Mouse (Mus musculus) skeletal muscle tissue, adult 2 months (tissue): ENCODE results near the gene Hecw2.

ENCODE experiments used
- DNase-seq: peaks from one replicate; pipeline ENCODE4 v3.0.0-alpha.2; 2012; ENCODE audit warnings: low read depth, low spot score

The Hecw2 gene

DNA sequence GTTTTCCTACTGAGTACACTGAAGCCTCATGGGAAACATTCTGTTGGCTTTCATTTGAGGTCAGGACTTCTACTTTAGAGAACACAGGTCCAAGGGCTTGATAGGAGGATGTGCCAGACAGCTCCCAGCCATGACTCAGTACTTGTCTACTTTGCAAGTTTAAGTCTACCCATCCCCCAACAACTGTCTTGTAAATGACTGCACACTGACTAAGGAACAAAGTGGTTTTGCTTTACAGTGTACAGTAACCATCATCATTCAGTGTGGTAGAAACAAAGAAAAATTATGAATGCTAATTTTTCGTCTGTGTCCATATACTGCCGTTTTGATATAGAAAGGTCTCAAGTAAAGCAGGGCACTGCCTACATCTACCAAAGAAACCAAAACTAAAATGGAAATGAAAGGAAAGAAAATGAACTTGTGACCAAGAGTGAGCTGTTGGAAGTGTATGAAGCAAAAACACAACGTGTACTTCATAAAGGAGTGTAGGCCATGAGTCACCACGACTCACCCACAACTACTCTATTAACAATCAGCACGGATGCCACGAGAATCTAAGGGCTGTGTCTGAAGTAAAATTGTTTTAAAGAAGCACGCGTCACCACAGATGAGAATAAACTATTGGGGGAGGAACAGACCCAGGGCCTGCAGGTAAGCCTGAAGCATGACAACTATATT lies 356.6 kb downstream of the Hecw2 start:
- DNase-seq: no peak

DNA sequence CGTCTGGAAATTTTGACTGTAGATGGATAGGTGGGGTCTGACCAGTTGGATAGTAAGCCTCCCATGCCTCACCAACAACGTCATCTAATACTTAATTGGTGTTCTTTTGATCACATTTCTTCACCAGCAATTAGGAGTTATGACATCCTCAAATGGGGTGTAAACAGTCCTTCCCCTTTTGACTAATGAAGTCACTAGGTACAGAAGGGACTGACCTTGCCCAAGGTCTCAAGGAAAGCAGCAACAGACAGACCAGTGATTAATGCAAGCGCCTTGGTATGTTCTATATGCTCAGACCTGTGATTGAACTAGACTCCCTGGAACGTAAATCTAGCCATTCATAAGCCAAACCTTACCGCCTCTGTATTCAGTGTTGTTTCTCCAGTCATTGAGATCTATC lies 364.7 kb downstream of the Hecw2 start:
- no peak for DNase-seq

DNA sequence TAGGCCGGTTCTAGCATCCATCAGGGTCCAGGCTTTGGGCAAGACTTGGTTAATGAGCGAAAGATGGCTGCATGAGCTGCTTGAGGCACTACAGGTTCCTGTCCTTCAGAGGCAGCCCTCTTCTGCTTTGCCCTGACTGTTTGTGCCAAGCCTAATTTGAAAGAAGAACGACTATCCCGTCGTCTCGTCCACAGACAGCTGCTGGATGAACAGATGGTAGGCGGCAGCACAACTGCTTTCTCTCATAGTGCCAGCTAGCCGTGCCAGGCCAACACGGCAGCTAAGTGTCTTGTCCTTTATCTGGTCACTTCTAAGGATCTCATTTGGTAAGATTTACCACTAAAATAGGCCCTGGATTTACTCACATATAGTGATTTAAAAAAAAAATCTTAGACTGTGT lies 365.9 kb downstream of the Hecw2 start:
- DNase-seq: no peak

DNA sequence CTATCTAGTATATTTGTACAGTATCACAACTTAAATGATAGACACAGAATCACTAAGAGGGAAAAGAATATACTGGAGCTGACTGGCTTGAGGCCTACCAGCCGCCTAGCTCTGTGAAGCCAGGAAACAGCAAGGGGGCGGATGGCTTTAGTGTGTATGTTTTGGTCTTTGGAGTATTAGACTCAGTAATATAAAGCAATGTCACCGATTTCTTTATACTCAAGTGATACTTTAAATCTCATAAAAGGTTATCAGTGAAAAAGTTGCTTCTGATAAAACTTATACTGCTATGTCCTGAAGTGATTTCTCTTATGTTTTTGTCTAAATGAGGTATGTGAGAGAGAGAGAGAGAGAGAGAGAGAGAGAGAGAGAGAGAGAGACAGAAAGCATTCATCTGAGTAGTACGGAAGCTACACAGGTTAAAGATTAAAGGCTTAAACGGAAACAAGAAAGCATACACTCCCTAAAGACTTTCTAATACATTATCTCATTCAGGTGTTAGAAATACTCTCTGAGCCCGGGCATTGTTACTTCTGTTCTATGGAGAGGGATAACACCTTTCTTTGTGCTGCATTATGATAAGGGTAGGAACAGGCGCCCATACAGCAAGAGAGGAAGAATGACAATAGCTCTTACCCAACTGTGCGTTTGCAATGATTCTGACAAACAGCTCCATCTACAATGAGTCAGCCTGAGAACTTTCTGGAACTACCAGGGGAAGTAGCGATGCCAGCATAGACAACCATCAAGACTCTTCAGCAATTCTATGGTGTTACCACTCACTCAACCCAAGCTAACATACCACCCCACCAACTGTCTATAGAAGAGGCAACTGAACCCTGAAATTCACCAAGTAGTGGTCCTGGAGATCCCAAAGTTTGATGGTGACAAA lies 370.3 kb downstream of the Hecw2 start:
- DNase-seq: no peak

DNA sequence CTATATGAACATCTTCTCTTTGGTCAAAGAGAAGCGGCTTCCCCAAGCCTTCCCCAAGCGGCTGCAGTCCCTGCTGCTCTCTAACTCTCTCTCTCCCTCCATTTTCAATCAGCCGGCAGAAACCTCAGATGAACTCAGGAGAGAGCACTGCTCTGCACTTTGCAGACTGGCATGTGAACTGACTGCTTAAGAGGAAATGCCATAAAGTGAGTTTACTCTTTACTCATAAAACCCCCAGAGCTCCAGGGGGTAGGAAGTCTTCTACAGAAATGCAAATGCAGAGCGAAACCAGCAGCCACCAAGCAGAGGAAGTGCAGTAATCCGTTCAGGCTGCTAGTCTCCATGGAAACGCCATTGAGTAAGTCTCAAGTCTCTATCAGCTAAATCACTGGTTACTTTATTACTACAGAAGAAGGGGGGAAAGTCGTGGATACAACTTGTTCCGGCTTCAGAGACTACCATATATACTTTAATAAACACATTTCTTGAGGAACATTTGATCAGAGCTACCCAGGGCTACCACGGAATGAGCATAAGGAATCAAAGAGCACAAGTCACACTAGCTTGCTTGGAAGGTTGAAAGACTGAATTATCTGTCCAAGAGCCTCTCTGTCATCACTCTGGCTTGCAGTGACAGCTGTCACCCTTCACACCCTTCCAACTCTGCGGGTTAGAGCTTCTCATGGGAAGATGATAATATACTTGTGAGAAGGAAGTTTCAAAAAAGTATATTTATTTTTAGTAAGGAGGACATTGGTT lies 371.1 kb downstream of the Hecw2 start:
- DNase-seq: peak; percentile 60

DNA sequence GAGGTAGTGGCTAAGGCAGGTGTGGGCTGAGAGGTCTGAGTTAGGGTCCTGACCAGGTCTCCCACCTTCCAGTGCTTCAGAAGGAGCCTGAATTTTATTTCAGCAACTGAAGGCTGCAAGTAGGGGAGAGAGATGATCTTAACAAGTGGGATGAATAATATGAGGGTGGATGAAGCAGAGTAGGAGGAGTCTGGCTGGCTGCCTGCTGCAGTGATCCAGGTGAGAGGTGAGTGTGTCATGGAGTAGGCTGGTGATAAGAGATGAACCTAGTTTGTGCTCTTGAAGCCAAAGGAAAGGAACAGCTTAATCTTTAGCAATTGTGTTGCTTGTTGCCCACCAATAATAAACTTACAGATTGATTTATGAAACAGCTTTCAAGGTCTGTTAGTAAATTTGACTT lies 373.0 kb downstream of the Hecw2 start:
- no peak for DNase-seq

DNA sequence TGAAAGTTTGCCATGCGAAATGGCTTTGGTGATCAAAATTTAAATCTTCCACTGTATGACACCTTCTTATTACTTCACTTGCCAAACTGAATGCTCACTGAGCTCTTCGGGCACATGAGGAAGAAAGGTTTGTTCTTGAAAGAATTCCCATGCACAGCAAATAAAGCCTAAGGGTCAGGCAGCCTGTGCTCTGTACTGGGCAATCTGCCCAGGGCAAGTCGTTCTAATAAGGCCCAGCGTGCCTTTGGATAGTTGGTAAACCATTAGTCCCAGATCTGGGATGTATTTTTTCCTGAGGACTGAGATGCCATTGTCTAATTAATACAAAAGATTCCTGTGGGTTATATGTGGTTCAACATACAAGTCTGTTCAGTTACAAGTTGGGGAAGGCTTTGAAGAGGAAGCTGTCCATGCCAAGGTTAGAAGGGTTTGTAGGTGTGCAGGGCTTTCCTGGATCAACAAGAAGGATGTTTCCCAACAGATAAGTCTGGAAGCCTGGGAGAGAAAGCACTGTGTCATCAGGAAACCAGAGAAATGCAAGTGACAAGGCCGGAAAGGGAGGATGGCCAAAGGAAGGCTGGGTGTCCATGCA lies 374.8 kb downstream of the Hecw2 start:
- DNase-seq: no peak

DNA sequence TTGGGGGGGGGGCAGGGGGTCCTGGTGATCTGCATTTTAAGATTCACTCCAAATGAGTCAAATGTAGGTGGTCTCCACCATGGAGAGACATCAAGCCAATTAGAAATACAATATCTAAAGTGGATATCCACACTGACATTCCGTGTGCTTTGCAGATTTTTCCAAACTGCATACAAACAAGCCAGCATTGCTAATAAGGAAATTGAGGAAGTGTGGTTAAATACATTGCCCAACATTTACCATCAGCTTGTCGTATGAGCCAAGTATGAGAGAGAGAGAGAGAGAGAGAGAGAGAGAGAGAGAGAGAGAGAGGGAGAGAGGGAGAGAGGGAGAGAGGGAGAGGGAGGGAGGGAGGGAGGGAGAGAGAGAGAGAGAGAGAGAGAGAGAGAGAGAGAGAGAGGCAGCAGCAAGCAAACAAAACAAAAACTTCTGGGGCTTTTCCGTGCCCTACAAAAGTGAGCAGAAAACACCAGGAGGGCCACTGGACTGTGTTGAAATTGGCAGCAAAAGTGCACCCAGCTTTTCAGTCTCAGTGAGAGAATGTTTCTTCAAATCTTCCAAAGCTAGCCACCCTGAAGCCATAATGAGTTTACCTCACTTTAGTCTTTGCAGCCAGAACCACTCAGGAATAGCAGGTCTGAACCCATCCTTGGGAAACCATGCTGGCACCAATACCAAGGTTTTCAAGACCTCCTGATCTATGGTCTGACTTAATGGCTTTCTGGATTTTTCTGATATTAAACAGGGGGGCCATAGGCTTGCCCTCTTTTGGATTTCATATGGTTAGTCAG lies 376.7 kb downstream of the Hecw2 start:
- no peak for DNase-seq

DNA sequence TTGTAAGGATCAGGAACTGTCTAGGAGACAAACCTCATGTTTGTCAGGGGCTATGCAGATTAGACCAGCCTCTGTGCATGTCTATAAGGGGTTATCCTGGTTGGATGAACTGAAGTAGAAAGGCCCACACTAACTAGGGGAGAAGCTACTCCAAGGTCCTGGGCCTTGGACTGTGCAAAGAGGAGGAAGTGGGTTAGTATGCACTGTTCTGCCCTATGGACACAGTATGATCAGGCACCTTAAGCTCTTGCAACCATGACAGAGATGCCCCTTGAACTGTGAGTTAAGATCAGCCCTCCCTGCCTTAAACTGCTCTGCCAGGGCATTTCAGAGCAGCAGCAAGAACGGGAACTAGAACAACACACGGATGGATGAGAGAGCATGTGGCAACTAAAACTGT lies 378.6 kb downstream of the Hecw2 start:
- DNase-seq: no peak

DNA sequence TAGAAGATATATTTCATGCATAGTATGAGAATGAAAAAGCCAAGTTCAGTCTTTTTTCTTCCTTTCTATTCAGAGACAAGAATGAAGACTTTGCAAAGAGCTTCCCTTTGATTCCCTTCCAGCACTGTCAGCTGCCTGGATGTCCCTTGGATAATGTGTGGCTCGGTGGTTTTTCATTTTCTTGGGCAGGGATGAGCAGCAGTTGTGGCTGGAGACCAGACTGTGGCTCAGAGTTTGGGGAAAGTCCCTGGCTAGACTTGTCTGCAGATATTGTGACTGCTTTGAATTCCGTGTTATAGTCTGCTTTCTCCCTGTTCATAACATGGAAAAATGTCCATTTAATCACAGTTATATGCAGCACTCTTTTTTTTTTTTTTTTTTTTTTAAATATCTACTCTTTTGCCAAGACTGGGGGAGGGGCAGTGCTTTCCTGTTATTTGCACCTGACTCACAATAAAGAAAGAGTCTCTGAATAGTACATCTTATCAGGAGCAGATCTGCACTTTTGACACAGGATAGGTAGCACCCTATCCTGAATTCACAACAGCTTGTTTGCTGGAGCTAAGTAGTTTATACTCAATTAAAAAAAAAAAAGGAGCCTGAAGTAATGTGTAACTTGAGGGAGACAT lies 380.8 kb downstream of the Hecw2 start:
- DNase-seq: no peak

DNA sequence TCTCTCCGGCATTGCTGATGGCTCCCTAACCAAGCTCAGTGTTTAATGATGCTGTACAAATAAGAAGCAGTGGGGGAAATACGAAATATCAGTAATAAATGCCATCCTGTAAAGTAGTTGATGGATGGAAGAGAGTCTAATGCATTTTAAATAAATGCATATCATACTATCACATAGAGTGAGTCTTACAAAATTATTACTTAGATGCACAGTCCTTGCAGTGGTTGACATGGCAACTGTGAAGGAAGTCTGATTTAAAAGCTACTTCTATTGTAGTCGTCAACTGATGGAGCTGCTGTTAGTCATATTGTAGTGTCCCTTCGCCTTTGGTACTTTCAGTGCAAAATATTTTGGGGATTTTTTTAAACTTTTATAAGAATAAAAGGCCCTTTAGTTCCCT lies 383.0 kb downstream of the Hecw2 start:
- no peak for DNase-seq

DNA sequence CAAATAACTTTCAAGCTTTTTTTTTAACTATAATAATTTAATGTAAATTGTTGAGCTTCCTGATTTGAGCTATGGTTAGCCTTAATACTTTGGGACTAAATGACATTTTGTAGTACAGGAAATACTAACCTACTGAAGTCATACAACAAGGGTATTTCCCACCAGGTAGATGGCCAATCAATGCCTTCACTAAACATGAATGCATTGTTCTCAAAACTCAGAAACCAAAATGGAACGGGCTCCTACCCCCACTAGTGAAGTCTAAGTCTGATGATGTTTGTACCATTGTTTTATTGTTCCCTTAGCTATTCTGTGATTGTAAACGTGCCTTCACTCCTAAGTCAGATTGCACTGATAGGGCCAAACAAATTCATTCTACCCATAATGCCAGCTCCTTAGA lies 386.7 kb downstream of the Hecw2 start:
- no peak for DNase-seq

DNA sequence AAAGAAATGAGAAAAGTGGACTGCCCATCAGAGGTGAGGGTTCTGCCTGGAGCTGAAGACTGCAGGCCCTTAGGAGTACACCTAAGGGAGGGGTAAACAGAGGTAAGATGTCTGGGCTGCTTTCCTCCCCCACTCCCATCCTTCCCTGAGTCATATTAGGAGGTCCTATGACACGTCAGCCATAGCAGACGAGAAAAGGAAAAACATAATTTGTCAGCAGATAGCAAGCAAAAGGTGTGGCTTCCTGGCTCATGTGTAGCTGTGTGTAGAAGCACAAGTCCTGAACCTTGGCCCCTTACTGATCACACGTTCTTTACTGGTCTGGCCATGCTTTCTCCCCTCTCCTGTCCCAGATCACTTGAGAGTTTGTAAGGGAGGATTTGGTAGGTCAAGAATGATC lies 397.2 kb downstream of the Hecw2 start:
- DNase-seq: no peak

DNA sequence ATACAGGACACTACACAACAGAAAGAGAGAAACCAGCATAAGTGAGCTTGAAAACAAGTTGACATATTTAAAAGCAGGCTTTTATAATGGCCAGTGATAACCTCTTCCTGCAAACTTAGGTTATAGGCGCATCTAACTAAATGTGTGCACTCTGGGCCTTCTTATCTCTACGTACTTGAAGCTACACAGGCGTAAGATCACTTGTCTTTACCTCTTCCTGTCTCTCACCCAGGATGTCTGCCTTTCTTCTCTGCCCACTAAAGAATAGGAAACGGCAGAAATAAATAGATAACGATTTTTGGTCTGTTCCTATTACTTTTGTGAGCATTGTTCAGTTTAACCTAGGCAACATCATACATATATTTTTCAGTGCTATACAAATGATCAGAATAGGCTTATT lies 397.9 kb downstream of the Hecw2 start:
- no peak for DNase-seq

DNA sequence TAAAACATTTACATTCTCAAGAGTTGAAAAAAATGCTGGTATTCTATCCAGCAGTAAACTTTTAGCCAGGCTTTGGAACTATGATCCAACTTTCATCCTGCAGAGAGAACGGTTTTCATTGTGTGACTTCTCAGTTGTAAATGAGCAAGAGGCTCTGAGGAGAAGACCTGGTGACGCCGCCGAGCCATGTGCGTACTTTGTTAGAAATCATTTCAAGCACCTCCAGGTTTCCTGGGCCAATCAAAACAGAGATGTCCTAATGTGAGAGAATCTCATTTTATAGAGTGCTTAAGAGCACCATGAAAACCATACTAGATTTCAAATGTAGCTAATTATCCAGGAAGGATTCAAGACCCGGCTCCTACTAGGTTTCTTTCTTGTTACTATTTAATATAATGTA lies 398.7 kb downstream of the Hecw2 start:
- DNase-seq: no peak

DNA sequence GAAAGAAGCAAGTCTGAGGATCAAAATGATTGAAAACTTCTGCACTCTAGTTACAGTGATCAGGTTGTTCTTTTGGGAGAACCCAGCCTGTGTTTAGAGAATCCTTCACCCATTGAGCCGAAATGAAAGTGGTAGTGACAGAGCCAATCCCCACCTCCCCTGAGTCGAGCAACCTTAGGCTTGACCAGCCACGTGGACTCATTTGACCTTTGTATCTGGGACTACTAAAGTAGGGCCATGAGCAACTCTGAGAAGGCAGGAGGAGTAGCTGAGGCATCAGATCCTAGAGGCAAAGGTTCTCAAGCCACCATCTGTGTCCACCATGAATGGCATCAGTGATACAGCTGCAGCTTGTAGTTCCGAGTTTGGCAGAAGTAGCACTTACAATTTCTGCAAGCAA lies 399.4 kb downstream of the Hecw2 start:
- no peak for DNase-seq

DNA sequence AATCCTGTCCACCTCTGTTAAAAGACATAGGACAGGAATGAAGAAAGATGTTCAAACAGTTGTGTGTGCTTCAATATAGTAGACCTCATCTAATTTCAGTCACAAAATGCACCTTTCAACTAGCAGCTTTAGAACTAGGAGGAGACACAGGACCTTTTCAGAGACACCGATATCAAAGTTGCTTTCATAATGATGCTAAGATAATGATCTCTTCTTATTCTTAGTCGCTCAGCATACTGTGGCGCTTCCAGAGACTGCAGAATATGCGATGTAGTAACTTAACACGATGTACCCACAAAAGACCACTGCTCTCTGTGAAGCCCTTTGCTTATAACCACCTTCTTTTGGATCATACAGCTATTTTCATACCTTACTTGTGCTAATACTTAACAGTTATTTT lies 399.9 kb downstream of the Hecw2 start:
- no peak for DNase-seq

DNA sequence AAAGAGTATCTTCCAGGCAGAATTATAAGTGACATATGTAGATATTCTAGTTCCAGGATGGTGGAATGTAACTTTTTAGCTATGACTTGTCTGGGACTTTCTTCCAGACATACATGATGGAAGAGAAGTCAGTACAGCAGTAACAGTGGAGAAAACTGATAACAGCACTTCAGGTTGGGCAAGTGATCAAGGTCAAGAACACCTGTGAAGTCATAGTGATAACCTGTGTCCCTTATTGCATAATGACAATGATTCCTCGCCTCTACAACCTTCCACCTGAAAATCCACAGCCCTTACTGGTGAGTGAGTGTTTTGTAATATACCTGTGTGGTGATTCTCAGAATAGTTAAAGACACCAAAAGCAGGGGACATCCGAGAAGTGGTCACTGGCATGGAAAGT lies 400.7 kb downstream of the Hecw2 start:
- DNase-seq: no peak

DNA sequence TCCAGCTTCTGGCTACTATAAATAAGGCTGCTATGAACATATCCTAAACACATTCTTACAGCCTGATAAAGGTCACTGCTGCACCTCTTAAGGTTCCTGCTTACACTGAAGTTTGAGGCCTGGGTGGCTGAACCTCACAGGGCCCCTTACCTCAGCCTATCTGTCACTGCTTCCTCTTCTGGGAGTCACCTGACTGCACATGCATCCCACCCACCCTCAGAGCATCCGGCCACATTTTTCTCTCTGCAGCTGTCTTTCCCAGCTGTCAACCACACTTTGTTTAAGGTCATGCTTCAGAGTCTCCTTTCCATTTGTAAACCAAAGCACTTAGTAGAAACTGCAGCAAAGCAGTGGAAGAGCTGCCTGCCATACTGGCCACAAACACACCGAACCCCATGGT lies 403.6 kb downstream of the Hecw2 start:
- peak; percentile 53 for DNase-seq

DNA sequence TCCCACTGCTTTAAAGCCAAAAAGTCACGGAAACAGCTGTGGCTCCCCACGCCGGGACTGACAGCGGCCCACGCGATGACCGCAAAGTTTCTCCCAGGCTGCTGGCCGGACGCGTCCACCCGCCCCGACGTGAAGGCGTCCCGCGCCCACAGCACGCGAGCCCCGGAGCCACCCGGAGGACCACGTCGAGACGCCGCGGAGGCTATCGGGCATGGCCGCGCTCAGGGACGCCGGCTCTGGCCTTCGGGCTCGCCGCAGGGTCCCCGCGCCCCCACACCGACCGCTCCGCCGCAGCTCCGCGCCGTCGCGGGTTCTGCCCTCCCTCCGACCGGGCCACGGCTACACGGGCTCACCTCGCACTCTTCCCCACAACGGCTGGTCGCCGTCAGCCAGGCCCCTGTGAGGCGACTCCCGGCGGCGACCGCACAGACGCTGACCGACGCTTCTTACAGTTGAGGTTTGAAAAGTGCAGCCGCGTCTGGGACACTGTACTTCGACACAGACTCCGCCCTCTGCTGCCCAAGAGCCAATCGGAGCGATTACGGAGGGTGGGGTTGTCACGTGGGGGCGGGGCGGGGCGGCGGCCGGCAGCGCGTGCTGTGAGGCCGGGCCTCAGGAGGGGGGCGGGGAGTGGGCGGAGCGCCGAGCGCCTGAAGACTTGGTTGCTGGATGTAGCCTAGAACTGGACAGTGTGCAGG lies 410.1 kb downstream of the Hecw2 start, which contains the start of gene Stk17b:
Gene Stk17b (minus strand): TSS at position 504 of the 698 bp plus-strand sequence.
- peak; percentile 90 for DNase-seq
